Mouse (Mus musculus): ENCODE data around the gene Wdfy2. TPM values are rescaled to one million over a fixed set of nuclear protein-coding genes. Genes with fewer than 3 reads are reported as not detected.

Wdfy2 gene
- polyA plus RNA-seq, 1 experiment: 9.5 TPM

- Histone ChIP-seq H3K27ac (ENCODE audit: insufficient read depth, low read length) (no peak overlapping the region), H3K36me3 (ENCODE audit: control insufficient read depth, insufficient read depth, low read length) (no peaks in the 10 kb centered on the region), H3K4me3 (ENCODE audit: extremely low read depth, insufficient read depth, insufficient read length) (no peak overlapping the region), H3K27me3 (ENCODE audit: control insufficient read depth, insufficient read depth, low read length) (no peaks in the 10 kb centered on the region), H3K4me1 (ENCODE audit: control insufficient read depth, insufficient read depth, insufficient read length) (no peaks in the 10 kb centered on the region)
- WGBS: 56% methylated on average over 7 of the region's 7 CpGs
- no peak for TF ChIP-seq POLR2A (IDR thresholded peaks at IDR 0.05; ENCODE audit: low read depth, low read length)
- TF ChIP-seq CTCF (IDR thresholded peaks at IDR 0.05; ENCODE audit: extremely low read depth, insufficient read depth, insufficient read length, insufficient replicate concordance): no peak
- DNase-seq (ENCODE audit: low read depth in 1 of 2, low spot score in 2 of 2): no peak
Measured at GRCm38 (mm10) chr14:62808661-62809523, 28.6 kb upstream of the Wdfy2 start.

GRCm38 (mm10) chr14:62812765-62813164 is 24.7 kb upstream of the Wdfy2 start:
- no peaks in the 10 kb centered on the region for H3K27me3 ChIP-seq (ENCODE audit: control insufficient read depth, insufficient read depth, low read length)
- TF ChIP-seq POLR2A (IDR thresholded peaks at IDR 0.05; ENCODE audit: low read depth, low read length): no peak
- TF ChIP-seq CTCF (IDR thresholded peaks at IDR 0.05; ENCODE audit: extremely low read depth, insufficient read depth, insufficient read length, insufficient replicate concordance): no peak
- WGBS: 62% methylated on average over 5 of the region's 5 CpGs
- no peak overlapping the region for H3K27ac ChIP-seq (ENCODE audit: insufficient read depth, low read length)
- DNase-seq (ENCODE audit: low read depth in 1 of 2, low spot score in 2 of 2): no peak
- H3K4me3 ChIP-seq (ENCODE audit: extremely low read depth, insufficient read depth, insufficient read length): no peak overlapping the region
- H3K36me3 ChIP-seq (ENCODE audit: control insufficient read depth, insufficient read depth, low read length): no peaks in the 10 kb centered on the region
- no peaks in the 10 kb centered on the region for H3K4me1 ChIP-seq (ENCODE audit: control insufficient read depth, insufficient read depth, insufficient read length)

GRCm38 (mm10) chr14:62814567-62814966 is 22.9 kb upstream of the Wdfy2 start:
- H3K27ac ChIP-seq (ENCODE audit: insufficient read depth, low read length): no peak overlapping the region
- H3K36me3 ChIP-seq (ENCODE audit: control insufficient read depth, insufficient read depth, low read length): no peaks in the 10 kb centered on the region
- H3K27me3 ChIP-seq (ENCODE audit: control insufficient read depth, insufficient read depth, low read length): no peaks in the 10 kb centered on the region
- no peaks in the 10 kb centered on the region for H3K4me1 ChIP-seq (ENCODE audit: control insufficient read depth, insufficient read depth, insufficient read length)
- H3K4me3 ChIP-seq (ENCODE audit: extremely low read depth, insufficient read depth, insufficient read length): no peak overlapping the region
- WGBS: 89% methylated on average over 6 of the region's 6 CpGs
- DNase-seq (ENCODE audit: low read depth in 1 of 2, low spot score in 2 of 2): no peak
- no peak for TF ChIP-seq CTCF (IDR thresholded peaks at IDR 0.05; ENCODE audit: extremely low read depth, insufficient read depth, insufficient read length, insufficient replicate concordance)
- TF ChIP-seq POLR2A (IDR thresholded peaks at IDR 0.05; ENCODE audit: low read depth, low read length): no peak

- no peak overlapping the region for H3K27ac ChIP-seq (ENCODE audit: insufficient read depth, low read length)
- no peaks in the 10 kb centered on the region for H3K36me3 ChIP-seq (ENCODE audit: control insufficient read depth, insufficient read depth, low read length)
- no peak overlapping the region for H3K4me3 ChIP-seq (ENCODE audit: extremely low read depth, insufficient read depth, insufficient read length)
- no peaks in the 10 kb centered on the region for H3K27me3 ChIP-seq (ENCODE audit: control insufficient read depth, insufficient read depth, low read length)
- DNase-seq (ENCODE audit: low read depth in 1 of 2, low spot score in 2 of 2): no peak
- TF ChIP-seq CTCF (IDR thresholded peaks at IDR 0.05; ENCODE audit: extremely low read depth, insufficient read depth, insufficient read length, insufficient replicate concordance) (no peak), POLR2A (IDR thresholded peaks at IDR 0.05; ENCODE audit: low read depth, low read length) (no peak)
- H3K4me1 ChIP-seq (ENCODE audit: control insufficient read depth, insufficient read depth, insufficient read length): no peaks in the 10 kb centered on the region
- WGBS: 84% methylated on average over 4 of the region's 4 CpGs
Measured at GRCm38 (mm10) chr14:62816827-62817226, 20.7 kb upstream of the Wdfy2 start.

- Histone ChIP-seq H3K27me3 (ENCODE audit: control insufficient read depth, insufficient read depth, low read length) (no peaks in the 10 kb centered on the region), H3K27ac (ENCODE audit: insufficient read depth, low read length) (no peak overlapping the region), H3K4me1 (ENCODE audit: control insufficient read depth, insufficient read depth, insufficient read length) (no peaks in the 10 kb centered on the region), H3K36me3 (ENCODE audit: control insufficient read depth, insufficient read depth, low read length) (no peaks in the 10 kb centered on the region), H3K4me3 (ENCODE audit: extremely low read depth, insufficient read depth, insufficient read length) (no peak overlapping the region)
- no peak for DNase-seq (ENCODE audit: low read depth in 1 of 2, low spot score in 2 of 2)
- 92% methylated on average over 8 of the region's 8 CpGs for WGBS
- TF ChIP-seq POLR2A (IDR thresholded peaks at IDR 0.05; ENCODE audit: low read depth, low read length) (no peak), CTCF (IDR thresholded peaks at IDR 0.05; ENCODE audit: extremely low read depth, insufficient read depth, insufficient read length, insufficient replicate concordance) (no peak)
Measured at GRCm38 (mm10) chr14:62825575-62826332, 11.7 kb upstream of the Wdfy2 start.

- no peak overlapping the region for H3K4me3 ChIP-seq (ENCODE audit: extremely low read depth, insufficient read depth, insufficient read length)
- TF ChIP-seq POLR2A (IDR thresholded peaks at IDR 0.05; ENCODE audit: low read depth, low read length) (no peak), CTCF (IDR thresholded peaks at IDR 0.05; ENCODE audit: extremely low read depth, insufficient read depth, insufficient read length, insufficient replicate concordance) (no peak)
- H3K27me3 ChIP-seq (ENCODE audit: control insufficient read depth, insufficient read depth, low read length): no peaks in the 10 kb centered on the region
- H3K4me1 ChIP-seq (ENCODE audit: control insufficient read depth, insufficient read depth, insufficient read length): no peaks in the 10 kb centered on the region
- WGBS: 87% methylated on average over 6 of the region's 6 CpGs
- H3K36me3 ChIP-seq (ENCODE audit: control insufficient read depth, insufficient read depth, low read length): no peaks in the 10 kb centered on the region
- H3K27ac ChIP-seq (ENCODE audit: insufficient read depth, low read length): no peak overlapping the region
- DNase-seq (ENCODE audit: low read depth in 1 of 2, low spot score in 2 of 2): no peak
Measured at GRCm38 (mm10) chr14:62829291-62829690, 8.2 kb upstream of the Wdfy2 start.

All from spleen, adult 2 months (tissue).